Mouse (Mus musculus) midbrain, embryonic 13.5 days (tissue): ENCODE measurements around the gene Gm9945. TPM values are rescaled to one million over a fixed set of nuclear protein-coding genes. Genes with fewer than 3 reads are reported as not detected.
A peak's percentile ranks its signal among the peaks of the same experiment; 100 is the strongest.

ENCODE experiments used
- ATAC-seq: fragments of 200-750 bp; cut with Nextera tagmentation; 2 replicates; pipeline ENCODE4 v1.8.0; 2017; ENCODE audit warnings: mild to moderate bottlenecking, moderate TSS enrichment, moderate library complexity
- H3K27ac ChIP-seq: fragments of 300-500 bp; sonication (generic); 2 replicates; pipeline ENCODE4 v1.5.1; 2015; ENCODE audit warnings: inconsistent platforms, mild to moderate bottlenecking, moderate library complexity
- H3K27me3 ChIP-seq: fragments of 300-500 bp; sonication (generic); 2 replicates; pipeline ENCODE4 v1.6.1; 2015; ENCODE audit warnings: mild to moderate bottlenecking, inconsistent platforms
- H3K36me3 ChIP-seq: fragments of 300-500 bp; sonication (generic); 2 replicates; pipeline ENCODE4 v1.6.1; 2015; ENCODE audit warnings: mild to moderate bottlenecking, inconsistent platforms
- H3K4me1 ChIP-seq: fragments of 300-500 bp; sonication (generic); replicated peaks from 2 replicates; pipeline ENCODE4 v1.6.1; 2015; ENCODE audit warnings: inconsistent platforms
- H3K4me2 ChIP-seq: fragments of 300-500 bp; sonication (generic); replicated peaks from 2 replicates; pipeline ENCODE4 v1.6.1; 2015; ENCODE audit warnings: moderate library complexity, mild to moderate bottlenecking, inconsistent platforms
- H3K4me3 ChIP-seq: fragments of 300-500 bp; sonication (generic); replicated peaks from 2 replicates; pipeline ENCODE4 v1.5.1; 2015; ENCODE audit warnings: mild to moderate bottlenecking, inconsistent platforms
- H3K9ac ChIP-seq: fragments of 300-500 bp; sonication (generic); replicated peaks from 2 replicates; pipeline ENCODE4 v1.6.1; 2015; ENCODE audit warnings: mild to moderate bottlenecking, inconsistent platforms
- H3K9me3 ChIP-seq: fragments of 300-500 bp; sonication (generic); 2 replicates; pipeline ENCODE4 v1.6.1; 2016; ENCODE audit warnings: mild to moderate bottlenecking, inconsistent platforms
- WGBS: fragments of 180-500 bp; shearing (Covaris S2); methylation state at CpG from one replicate; pipeline ENCODE4 v1.1.7; 2015; 5-methylcytosine and 5-hydroxymethylcytosine counted together
- polyA plus RNA-seq: library from polyadenylated mRNA; unstranded; fragments of >200 nt; fragmentation: Nextera tagmentation; extraction: Ambion mirVana; gene quantifications from 2 replicates; pipeline ENCODE4 v1.2.1, GENCODE M21; 2015

Gm9945 gene
- polyA plus RNA-seq, 1 experiment from 2014 or later: not detected

DNA sequence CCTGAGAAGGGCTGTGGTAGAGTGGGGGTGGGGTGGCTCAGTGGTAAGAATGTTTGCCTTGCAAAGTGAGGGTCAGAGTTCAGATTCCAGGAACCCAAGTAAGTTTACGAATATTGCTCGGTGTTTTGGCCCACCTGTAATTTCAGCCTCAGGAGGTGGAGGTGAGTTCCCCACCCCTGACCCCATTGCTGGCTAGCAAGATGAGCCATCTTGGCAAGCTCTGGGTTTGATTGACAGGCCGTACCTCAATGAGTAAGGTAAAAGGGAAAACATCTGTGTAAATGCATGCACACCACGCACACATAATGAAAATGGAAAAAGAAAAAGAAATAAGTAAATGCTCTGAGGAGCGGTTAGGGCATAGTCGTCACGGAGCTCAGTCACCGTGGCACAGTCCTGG is 24.4 kb downstream of the Gm9945 start:
- Histone ChIP-seq H3K36me3 (no peaks in the 10 kb centered on the region), H3K4me3 (no peak overlapping the region), H3K27me3 (peaks cover 23% of the 10 kb centered on the region), H3K27ac (no peak overlapping the region), H3K4me1 (peaks cover 7% of the 10 kb centered on the region; the same call in 1 of the 2 replicates), H3K4me2 (no peak overlapping the region), H3K9ac (no peak overlapping the region), H3K9me3 (no peaks in the 10 kb centered on the region)
- no peak for ATAC-seq
- 94% methylated on average over 8 of the region's 8 CpGs for WGBS

DNA sequence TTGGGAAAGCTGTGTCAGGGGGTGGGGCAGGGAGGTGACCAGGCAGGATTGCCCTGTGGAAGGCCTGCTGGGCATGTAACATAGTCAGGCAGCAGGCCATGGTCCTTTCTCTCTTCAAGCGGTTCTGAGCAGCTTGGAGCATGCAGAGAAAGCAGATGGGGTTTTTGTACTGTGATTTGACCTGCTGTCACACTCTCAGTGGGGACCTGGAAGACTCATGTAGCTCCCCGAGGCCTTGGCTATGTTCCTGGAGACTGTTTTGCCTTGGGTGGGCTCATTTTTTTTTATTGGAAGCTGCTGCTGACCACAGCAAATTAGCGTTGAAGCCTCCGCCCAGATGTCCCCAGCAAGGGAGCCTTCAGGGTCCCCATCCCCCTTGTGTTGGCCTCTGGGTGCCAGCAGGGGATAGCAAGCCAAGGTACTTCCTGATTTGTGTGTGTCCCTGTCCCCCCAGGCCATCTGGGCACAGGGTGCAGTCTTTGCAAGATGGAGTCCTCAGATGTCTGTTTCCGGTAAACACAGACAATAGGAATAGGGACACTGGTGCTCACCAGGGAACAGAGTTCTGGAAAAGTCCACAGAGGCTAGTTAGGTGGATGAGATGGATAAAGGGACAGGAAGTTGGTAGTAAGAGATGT is 25.2 kb downstream of the Gm9945 start:
- Histone ChIP-seq H3K4me3 (no peak overlapping the region), H3K4me2 (no peak overlapping the region), H3K36me3 (no peaks in the 10 kb centered on the region), H3K4me1 (peaks cover 7% of the 10 kb centered on the region; the same call in 1 of the 2 replicates), H3K9me3 (no peaks in the 10 kb centered on the region), H3K9ac (no peak overlapping the region), H3K27ac (no peak overlapping the region), H3K27me3 (peaks cover 15% of the 10 kb centered on the region)
- ATAC-seq: no peak
- WGBS: 60% methylated on average over 5 of the region's 5 CpGs

DNA sequence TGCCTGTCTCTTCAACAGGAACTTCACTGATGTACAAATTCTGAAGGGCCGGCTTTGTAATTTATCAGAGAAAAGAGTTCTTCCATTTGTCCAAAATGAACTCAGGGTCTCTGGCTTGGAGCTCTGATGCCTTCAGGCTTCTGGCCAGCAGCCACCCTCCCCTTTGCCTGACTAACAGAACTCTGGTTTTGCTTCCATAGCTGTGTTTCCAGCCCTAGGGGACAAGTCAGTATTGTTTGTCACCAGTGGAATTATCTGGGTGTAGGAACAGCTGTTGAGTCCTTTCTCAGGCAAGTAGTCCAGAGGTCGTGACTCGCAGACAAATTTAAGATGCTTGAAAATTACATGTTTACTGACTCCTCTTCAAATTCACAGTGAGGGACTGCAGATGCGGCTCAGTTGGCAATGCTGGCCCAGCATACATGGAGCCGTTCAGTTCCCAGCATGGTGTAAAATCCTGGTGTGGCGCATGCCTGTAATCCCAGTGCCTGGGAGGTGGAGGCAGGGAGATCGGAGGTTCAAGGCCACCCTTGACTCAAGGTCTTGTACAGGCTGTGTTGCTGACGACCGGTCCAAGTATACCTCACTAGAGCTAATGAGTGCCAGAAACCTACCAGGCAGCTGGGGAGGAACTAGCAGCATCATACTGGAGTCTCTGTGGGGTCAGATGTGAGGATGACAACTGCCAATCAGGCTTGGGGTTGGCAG is 27.3 kb downstream of the Gm9945 start:
- H3K27ac ChIP-seq: no peak overlapping the region
- H3K36me3 ChIP-seq: no peaks in the 10 kb centered on the region
- WGBS: 85% methylated on average over 9 of the region's 9 CpGs
- H3K4me1 ChIP-seq: 0 out of 2 replicates have a peak, but pooled peaks cover 2% of the 10 kb centered on the region
- H3K4me3 ChIP-seq: no peak overlapping the region
- H3K9me3 ChIP-seq: no peaks in the 10 kb centered on the region
- ATAC-seq: no peak
- 0 out of 2 replicates have a peak, but pooled peaks cover 3% of the 10 kb centered on the region for H3K27me3 ChIP-seq
- H3K4me2 ChIP-seq: no peak overlapping the region
- no peak overlapping the region for H3K9ac ChIP-seq

DNA sequence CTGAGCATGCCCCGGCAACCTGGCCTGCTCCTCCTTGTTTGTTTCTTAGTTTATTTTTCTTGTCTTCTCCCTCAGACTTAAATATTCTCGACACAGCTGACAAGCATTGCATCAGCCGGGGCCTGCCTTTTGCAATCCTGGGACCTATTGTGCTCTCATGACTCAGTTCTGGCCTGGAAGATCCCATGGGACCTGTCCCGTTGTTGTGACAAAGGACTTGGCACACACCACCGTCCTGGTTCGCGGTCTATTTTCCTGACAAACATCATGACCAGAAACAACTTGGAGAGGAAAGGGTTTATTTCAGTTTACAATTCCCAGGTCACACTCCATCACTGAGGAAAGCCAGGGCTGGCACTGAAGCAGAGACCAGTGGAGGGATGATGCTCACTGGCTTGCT is 28.2 kb downstream of the Gm9945 start:
- H3K36me3 ChIP-seq: no peaks in the 10 kb centered on the region
- H3K27me3 ChIP-seq: 0 out of 2 replicates have a peak, but pooled peaks cover 1% of the 10 kb centered on the region
- H3K9me3 ChIP-seq: no peaks in the 10 kb centered on the region
- H3K4me2 ChIP-seq: no peak overlapping the region
- H3K4me1 ChIP-seq: 0 out of 2 replicates have a peak, but pooled peaks cover 2% of the 10 kb centered on the region
- no peak overlapping the region for H3K4me3 ChIP-seq
- H3K9ac ChIP-seq: no peak overlapping the region
- H3K27ac ChIP-seq: no peak overlapping the region
- 69% methylated on average over 7 of the region's 7 CpGs for WGBS
- no peak for ATAC-seq

DNA sequence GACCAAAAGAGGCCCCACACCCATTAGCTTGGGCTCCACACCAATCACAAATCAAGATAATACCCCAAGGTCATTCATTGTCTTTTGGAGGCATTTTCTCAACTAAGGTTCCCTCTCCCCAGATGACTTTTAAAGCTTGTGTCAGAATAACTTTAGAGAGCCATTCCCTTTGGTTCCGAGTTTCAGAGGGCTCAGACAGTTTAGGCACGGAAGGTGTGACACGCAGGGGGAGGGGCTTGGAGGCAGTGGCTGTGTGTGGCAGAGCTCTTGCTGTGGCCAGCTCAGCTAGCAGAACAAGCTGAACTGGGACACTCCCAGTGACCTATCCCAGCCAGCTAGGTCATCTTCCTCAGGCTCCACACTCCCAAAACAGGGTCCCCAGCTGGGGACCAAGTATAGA is 28.6 kb downstream of the Gm9945 start:
- Histone ChIP-seq H3K4me3 (no peak overlapping the region), H3K4me2 (no peak overlapping the region)

DNA sequence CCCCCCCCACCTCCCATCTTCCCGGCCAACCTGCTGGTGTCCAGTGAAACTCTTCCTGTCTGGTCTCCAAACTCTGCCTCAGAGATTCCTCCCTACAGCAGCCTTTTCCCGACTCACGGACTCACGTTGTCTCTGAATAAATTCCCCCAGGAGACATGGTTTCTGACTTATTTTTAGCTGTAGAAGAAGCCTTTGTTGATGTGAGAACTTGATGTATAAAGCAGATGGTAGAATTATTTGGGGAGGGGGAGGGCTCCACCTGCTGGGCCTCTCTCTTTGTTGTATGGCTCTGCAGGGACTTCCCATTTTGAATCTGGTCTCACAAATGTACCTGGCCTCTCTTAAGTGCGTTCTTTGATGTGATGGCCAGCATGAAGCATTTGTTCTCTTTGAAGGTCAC is 30.4 kb downstream of the Gm9945 start:
- H3K27ac ChIP-seq: no peak overlapping the region
- 71% methylated on average over 5 of the region's 5 CpGs for WGBS
- H3K9ac ChIP-seq: no peak overlapping the region
- H3K4me1 ChIP-seq: 0 out of 2 replicates have a peak, but pooled peaks cover 2% of the 10 kb centered on the region
- ATAC-seq: no peak
- no peak overlapping the region for H3K4me2 ChIP-seq
- no peak overlapping the region for H3K4me3 ChIP-seq
- no peaks in the 10 kb centered on the region for H3K36me3 ChIP-seq
- no peaks in the 10 kb centered on the region for H3K9me3 ChIP-seq
- no peaks in the 10 kb centered on the region; the same call in 1 of the 2 replicates for H3K27me3 ChIP-seq

More for the DNA sequence above, 28.6 kb downstream of the Gm9945 start:
- no peak overlapping the region for H3K27ac ChIP-seq
- ATAC-seq: no peak
- 48% methylated on average over 3 of the region's 3 CpGs for WGBS
- no peaks in the 10 kb centered on the region for H3K36me3 ChIP-seq
- H3K4me1 ChIP-seq: 0 out of 2 replicates have a peak, but pooled peaks cover 2% of the 10 kb centered on the region
- no peaks in the 10 kb centered on the region for H3K9me3 ChIP-seq
- H3K9ac ChIP-seq: no peak overlapping the region
- no peaks in the 10 kb centered on the region for H3K27me3 ChIP-seq

DNA sequence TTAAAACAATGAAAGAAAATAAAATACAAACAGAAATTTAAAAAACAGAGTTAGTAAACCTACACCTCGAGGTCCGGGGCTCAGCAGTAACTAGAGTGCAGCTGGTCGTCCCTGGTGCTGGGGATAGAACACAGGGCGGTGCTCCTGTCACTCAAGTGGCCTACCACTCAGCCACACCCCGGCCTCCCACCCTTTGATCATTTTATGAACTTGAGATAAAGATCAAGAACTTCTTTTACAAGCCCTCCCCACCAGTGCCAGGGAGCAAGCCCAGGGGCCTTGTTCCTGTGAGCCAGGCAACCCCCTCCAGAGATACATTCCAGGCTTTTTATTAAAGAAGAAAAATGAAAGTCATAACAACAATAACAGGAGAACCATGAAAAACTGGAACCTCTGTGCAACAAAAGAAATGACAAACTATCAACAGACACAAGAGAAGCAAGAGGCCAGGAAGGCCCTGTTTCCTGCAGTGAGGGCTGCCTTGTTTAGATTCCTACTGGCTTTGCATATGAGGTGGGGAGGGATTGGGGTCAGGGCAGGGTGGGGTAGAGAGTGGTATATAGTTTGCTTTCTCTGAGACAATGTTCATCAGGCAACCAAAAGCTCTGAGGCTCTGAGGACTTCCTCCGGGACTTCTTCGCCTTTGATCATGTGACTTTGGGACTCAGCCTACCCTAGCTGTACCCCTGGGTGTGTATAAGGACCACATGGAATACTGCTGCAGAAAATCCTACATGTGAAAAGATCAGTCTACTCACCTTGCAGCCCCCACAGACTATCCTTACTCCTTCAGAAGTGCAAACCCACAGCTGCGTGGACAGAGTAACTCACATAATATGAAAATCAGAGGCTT is 37.0 kb downstream of the Gm9945 start:
- Histone ChIP-seq H3K4me2 (no peak overlapping the region), H3K9me3 (no peaks in the 10 kb centered on the region), H3K4me3 (no peak overlapping the region), H3K36me3 (no peaks in the 10 kb centered on the region), H3K9ac (no peak overlapping the region), H3K4me1 (peaks cover 23% of the 10 kb centered on the region), H3K27ac (no peak overlapping the region), H3K27me3 (peaks cover 15% of the 10 kb centered on the region)
- ATAC-seq: no peak
- 64% methylated on average over 8 of the region's 8 CpGs for WGBS

DNA sequence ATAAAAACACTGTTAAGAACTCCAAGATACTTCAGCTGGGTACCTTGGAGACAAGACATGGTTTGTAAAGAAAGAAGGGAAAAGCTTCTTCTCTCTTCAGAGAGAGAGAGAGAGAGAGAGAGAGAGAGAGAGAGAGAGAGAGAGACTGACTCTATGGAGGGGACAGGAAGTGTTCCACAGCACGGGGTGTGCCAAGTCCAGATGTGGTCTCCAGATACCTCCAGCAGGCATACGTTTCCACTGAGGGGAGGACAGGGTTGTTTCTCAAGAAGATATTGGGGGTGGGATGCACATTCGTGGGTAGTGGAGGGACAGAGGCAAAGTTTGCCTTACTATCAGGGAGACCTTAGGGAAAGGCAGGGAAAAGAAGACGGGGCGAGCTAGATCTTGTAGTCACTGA is 38.8 kb downstream of the Gm9945 start:
- no peak overlapping the region for H3K4me3 ChIP-seq
- H3K36me3 ChIP-seq: no peaks in the 10 kb centered on the region
- H3K9me3 ChIP-seq: no peaks in the 10 kb centered on the region
- ATAC-seq: no peak
- H3K4me1 ChIP-seq: peaks cover 25% of the 10 kb centered on the region
- H3K27ac ChIP-seq: no peak overlapping the region
- H3K9ac ChIP-seq: no peak overlapping the region
- WGBS: 56% methylated on average over 5 of the region's 5 CpGs
- no peak overlapping the region for H3K4me2 ChIP-seq
- peaks cover 17% of the 10 kb centered on the region for H3K27me3 ChIP-seq

DNA sequence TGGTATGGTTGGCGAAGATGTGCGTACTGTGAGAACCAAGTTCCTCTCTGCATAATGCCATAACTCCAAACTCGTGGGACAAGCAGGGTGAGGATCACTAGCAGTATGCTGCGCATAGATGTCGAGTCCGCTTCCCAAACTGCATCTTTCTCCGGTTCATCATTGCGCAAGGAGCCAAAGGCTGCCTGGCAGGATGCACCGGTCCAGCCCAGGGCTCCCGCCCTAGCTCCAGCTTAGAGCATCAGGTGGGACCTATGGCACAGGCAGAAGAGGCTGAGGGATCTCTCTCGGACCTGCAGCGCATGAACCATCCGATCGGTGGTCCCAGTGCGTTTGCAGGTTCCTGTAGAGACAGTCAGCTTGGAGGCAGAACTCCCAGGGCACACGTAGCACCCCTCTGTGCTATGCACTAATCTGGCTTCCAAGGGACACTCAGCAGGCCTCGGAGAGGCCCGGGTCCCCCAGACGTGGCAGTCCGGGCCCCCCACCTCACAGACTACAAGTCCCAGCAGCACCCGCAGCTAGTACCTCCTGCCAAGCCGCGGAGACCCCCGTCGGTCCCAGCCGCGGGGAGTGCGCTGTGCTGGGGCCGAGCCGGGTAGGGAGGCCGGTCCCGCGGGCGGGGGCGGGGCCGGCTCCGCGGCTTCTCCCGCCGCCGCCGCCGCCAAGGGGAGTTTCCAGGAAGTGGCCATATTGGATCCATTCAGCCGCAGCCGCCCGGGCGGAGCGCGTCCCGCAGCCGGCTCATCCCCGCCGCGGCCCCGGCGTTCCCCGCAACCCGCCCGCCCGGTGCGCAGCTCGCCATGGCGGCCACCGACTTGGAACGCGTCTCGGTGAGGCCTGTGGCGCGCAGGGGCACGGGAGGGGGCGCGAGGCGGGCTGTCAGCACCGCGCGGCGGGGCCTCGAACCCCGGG is 39.5 kb downstream of the Gm9945 start, which contains the start of gene Sept8:
Gene Sept8, plus strand, starts transcription at position 51 of the 915 bp plus-strand sequence.
- H3K36me3 ChIP-seq: no peaks in the 10 kb centered on the region
- peak within 1 kb of the TSS; percentile 78 for H3K4me2 ChIP-seq
- peak within 1 kb of the TSS; percentile 87 for H3K9ac ChIP-seq
- peaks cover 29% of the 10 kb centered on the region for H3K4me1 ChIP-seq
- ATAC-seq: peak; percentile 89
- WGBS: 4% methylated on average over 72 of the region's 79 CpGs
- H3K4me3 ChIP-seq: peak within 1 kb of the TSS; percentile 75
- H3K27ac ChIP-seq: peak within 1 kb of the TSS; percentile 30; the same call in 1 of the 2 replicates
- H3K9me3 ChIP-seq: no peaks in the 10 kb centered on the region
- H3K27me3 ChIP-seq: peaks cover 17% of the 10 kb centered on the region

DNA sequence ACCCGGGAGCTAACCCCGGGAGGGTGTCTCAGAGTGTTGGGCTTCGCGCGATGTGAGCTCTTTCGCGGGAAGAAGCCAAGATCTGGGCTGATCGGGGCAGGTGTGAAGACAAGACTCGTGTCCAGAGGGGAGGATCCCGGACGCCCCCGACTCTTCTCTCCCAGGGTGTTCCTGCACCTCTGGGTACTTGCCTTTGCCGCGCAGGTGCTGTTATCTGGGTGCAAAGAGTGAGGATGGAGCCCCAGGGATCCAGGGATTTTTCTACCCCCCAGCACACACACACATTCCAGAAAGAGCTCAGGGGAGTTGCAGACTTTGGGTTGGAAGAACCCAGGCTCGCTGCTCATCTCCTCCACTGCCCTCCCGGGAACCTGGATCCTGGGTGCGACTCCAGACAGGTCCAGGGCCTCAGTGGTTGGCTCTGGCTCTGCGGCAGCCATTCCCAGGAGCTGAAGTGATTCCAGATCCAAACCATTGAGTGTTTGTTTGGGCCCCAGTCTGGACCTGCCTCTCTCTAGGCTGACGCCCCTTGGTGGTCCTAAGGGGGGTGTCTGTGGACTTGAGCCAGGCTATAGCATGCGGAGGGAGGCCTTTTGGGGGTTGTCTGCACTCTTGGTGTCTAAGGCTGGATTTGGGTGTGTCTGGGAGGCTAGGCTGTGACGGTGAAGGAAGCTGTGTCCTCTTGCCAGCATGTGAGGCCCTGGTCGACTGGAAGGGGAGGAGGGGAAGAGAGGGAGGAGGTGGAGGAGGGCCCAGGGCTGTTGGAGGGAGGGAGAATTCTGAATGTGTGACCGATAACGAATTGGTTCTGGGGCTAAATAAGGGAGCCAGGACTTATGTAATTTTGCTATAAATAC is 40.4 kb downstream of the Gm9945 start:
- Histone ChIP-seq H3K27me3 (peaks cover 17% of the 10 kb centered on the region), H3K27ac (peak overlapping the region; percentile 30; the same call in 1 of the 2 replicates), H3K9me3 (no peaks in the 10 kb centered on the region), H3K4me2 (peak overlapping the region; percentile 78), H3K4me1 (peaks cover 29% of the 10 kb centered on the region), H3K9ac (peak overlapping the region; percentile 87), H3K4me3 (peak overlapping the region; percentile 75), H3K36me3 (no peaks in the 10 kb centered on the region)
- ATAC-seq: peak; percentile 44
- 3% methylated on average over 24 of the region's 24 CpGs for WGBS
